Mouse (Mus musculus) gastrocnemius, postnatal 4 days (tissue): Measurements from ENCODE around the gene Nelfb. TPM values are rescaled to one million over a fixed set of nuclear protein-coding genes. Genes with fewer than 3 reads are reported as not detected.

ENCODE experiments used
- DNase-seq, 2 experiments: peaks; one replicate each; pipeline ENCODE4 v3.0.0; 2021 to 2022; ENCODE audit warnings: low spot score in 2 of 2, mixed read lengths in 2 of 2
- total RNA-seq, 2 experiments: library from RNA; stranded (reverse); gene quantifications; 2 replicates each; pipeline ENCODE4 v1.2.3; 2021

Gene Nelfb
- total RNA-seq, 2 experiments from 2014 or later, result 43.4 to 47.7 TPM

DNA sequence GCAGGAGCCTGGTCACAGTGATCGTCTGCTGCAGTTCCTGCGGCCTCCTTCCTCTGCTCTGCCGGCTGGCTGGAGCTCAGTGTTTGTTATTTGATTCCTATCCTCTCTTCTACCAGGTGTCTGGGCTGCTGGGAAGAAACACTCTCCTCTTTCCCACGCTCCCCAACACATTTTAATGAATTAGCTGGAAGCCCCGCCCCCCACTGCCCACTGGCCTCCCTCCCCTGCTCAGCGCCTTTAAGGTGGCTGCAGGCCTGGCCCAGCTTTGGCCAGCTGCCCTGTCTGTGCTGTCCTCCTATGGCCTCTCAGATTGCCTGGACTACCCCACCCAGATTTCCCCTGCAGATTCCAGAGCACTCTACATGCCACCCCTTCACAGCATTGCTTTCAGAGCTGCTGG lies 33.6 kb downstream of the Nelfb start:
- peak in 1 of 2 experiments; percentile 41 for DNase-seq

DNA sequence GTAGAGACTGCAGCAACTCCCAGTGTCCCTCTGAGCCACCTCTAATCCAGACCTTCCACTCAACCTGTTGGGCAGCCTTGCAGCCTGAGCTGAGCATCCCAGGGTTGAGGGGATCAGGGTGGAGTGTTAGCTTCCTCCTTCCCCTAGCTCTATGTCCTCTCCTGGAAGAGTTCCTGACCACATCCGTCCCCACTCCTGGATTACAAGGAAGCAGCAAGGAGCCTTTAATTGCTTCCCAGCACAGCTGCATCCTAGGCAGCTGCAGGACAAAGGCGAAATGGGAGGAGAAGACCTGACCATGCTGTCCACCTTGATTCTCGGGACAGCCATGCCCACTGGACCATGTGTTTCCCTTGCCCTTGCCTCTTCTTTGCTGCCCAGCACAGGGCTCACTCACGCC lies 34.2 kb downstream of the Nelfb start:
- peak in 1 of 2 experiments; percentile 8 for DNase-seq

DNA sequence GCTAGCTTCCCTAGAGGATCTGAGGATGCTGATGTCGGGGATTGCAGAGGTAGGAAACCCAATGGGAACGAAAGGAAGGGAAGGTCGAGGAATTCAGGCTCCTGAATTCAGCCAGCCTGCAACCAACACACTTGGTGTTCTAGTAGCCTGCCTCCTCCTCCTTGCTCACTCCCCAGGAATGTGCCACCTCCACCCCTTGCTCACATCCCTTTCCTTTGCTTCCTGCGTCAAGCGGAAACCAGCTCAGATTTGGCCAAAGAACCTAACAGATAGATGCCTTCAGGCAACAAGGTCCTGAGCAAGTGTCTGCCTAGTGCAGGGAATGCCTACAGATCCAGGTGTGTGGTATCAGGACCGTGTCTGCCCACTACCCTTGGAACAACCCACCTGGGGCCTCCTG lies 34.7 kb downstream of the Nelfb start:
- DNase-seq, result peak in 1 of 2 experiments; percentile 8

DNA sequence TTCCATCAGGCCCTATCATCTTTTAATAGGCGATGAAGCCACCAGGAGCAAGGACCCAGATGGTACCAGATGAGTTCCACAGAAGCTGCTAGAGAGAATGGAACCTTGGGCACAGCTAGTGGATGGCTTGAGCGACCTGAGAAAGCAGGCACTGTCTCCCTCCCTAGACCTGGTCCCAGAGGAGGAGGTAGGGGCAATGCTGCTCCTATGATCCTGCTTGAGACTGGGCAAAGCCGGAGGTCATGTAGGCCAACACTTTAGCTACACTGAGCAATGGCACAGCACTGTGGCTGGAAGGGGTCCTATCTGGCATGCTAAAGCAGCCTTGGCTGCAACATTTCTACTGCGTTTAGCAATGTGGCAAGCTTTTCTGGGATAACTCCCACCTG lies 35.6 kb downstream of the Nelfb start:
- no peak for DNase-seq

DNA sequence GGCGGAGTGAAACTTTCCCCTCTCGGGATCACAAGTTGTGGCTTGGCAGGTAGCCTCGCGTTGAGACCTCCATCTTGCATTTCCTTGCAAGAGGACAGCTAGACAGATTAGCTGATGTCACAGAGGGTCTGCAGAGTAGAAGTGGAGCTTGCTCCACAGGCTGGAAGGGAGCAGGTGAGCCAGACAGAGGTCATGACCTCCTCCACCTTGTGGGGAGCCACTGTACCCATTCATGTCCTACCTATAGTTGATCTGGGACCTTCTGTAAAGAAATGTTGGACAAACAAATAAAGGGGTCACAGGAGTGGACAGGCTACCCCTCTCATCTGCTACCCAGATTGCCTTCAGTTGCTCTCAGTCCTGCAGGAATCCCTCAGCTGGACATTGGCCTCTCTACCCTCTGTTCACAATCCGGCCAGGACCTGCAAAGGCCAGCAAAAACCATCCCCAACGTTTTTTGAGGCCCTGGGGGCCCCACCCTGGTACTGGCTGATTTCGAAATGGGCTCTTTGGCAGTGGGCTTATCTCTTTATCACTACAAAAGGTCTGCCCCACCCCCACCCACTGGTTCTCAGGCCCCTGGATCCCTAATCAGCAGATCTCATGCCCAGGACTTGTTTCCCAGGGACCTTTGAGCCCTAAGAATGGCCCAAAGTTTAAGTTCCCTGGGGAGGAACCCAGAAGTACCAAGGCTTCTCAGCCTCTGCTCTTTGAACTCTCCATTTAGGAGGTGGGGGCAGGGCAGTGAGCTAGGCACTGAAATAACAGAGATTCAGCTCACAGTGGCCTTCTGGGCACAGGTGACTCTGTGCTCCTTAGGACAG lies 36.2 kb downstream of the Nelfb start:
- no peak for DNase-seq

DNA sequence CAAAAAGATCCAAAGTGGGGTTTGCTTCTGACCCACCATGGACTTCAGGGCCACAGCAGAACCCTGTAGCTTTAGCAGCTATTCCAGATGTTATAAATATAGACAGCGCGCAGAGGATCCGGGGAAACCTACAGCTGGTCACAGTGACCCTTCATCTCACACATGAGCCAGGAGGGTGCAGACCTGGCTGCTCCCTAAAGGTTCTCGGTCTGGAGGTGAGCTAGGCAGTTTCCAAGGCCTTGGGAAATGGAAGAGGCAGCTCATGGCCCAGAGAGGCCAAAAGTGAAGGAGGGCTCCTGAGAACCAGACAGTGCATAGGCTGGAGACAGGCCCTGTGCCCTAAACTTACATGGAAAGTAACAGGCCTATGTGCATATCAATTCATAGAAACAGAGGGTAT lies 37.5 kb downstream of the Nelfb start:
- DNase-seq, result no peak

DNA sequence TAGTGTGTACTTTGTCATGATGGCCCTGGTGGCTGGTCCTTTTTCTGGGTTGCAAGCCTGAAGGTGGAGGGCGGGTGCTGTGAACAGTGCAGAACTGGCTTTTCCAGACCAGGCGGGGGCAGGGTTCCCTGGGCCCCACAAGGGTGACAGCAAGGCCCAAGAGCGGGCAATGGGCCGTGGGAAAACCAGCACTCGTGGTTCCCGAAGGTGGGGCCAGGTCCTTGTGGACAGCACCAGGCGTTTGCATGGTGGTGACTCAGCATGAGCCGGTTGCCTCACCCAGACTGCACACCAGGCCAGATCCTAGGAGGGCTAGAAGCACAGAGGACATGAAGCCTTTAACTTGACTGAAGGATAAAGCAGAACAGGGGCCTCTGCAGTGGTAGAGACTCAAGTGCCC lies 38.7 kb downstream of the Nelfb start:
- DNase-seq, result peak in 1 of 2 experiments; percentile 12

DNA sequence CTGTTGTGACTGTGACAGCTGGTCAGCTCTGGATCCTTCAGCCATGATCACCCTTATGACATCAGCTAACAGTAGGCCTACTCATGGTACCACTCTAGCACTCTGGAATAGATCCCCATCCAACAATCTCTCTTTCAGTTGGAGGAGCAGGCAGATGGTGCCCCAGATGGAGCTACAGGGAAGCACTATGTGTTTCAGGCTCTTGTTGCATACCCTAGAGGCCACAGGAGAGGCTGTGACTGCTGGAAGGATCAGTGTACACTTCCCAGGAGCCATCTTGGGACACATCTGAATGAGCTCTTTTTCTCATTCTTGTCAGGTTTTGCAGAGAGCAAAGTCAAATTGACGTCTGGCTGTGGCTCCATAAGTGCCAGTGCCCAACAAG lies 39.5 kb downstream of the Nelfb start:
- DNase-seq, result no peak

DNA sequence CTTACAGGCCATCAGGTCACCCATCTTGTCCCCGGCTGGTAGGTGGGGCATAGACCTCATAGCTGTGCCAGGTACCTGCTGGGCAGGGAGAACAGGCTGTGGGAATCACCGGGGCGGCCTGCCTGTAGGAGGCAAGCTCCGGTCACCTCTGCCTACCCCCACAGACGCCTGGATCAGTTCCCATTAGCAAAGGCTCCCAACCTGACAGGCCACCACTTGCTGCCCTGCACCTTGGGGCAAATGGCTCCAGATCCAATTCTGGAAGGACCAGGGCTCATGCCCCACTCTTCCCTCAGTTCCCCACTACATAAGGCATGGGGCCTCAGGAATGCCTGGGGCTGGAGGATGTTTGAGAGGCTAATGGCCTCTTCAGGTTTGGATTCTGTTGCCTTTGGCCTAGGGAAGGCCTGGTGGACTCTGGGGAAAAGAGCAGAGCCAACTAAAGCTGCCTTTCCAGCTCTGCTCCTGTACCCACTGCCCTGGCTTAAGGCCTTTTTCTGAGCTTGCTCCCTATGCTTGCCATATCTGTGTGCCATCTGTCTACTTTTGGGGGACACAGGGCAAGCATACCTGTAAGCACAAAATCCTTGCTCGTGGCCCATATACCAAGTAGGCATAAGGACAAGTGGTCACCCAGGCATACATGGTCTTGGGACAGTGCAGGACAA lies 40.1 kb downstream of the Nelfb start:
- no peak for DNase-seq

DNA sequence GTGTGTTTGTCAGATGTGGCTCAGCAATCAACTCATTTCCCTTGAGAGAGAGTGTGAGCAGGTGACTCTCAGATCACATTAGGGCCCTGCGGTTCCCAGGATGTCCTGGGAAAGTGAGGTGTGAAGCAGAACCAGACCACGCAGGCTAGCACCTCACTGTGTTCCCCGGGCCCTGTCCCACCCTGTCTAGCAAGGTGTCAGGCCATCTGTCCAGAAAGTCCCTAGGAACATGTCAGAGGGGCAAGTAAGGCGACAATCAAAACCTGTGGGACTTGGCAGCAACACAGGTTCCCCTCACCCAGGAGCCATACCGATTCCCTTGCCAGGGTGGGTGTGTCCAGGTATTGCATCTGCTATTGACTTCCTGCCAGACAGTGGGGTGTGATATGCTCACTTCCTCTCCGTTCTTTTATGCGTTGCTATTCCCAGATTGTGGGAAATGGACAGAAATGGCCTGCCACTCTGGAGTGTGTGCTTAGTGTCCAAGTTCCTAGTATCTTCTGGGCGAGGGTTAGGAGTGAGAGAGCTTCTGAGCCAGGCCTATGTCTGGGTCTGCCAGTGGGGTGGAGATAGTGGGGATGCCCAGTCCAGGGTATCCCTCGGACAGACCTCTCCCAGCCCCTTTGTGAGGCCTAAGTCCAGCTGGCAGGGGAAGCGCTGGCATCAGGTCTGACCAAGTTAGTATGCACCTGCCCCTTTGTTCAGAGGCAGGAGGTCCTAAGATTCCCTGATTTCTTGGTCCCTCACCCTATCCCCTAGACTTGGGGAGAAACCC lies 40.8 kb downstream of the Nelfb start:
- DNase-seq, result no peak

DNA sequence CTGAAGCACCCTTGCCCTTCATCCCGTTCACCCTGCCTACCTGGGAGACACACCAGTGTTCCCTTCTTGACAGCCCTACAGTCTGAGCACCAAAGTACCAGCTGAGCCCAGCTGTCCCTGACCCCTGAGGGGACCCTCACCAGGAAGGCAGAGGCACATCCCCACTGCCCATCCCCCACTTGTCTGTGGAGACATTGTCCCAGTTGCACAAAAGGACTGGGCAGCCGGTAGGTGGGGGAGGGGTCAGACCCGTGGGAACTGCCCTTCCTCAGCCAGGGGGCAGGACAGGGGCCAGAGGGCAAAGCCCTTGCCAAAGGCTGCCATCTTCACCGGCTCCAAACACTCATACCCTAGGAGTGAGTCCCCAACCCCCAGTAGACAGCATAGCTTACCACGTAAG lies 41.5 kb downstream of the Nelfb start:
- DNase-seq, result no peak

DNA sequence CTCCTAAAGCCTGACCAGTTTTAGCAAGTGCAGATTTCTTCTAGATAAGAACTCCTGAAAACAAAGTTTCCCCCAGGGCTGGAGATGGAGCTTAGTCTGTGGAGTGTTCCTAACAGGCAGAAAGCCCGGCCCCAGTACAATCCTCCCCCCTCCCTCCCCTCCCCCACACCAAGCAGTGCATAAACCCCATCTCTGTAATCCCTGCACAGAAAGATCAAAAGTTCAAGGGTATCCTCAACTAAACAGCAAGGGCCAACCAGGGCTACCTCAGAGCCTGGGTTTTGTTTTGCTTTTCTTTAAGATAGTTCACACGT lies 42.7 kb downstream of the Nelfb start:
- DNase-seq, result no peak

DNA sequence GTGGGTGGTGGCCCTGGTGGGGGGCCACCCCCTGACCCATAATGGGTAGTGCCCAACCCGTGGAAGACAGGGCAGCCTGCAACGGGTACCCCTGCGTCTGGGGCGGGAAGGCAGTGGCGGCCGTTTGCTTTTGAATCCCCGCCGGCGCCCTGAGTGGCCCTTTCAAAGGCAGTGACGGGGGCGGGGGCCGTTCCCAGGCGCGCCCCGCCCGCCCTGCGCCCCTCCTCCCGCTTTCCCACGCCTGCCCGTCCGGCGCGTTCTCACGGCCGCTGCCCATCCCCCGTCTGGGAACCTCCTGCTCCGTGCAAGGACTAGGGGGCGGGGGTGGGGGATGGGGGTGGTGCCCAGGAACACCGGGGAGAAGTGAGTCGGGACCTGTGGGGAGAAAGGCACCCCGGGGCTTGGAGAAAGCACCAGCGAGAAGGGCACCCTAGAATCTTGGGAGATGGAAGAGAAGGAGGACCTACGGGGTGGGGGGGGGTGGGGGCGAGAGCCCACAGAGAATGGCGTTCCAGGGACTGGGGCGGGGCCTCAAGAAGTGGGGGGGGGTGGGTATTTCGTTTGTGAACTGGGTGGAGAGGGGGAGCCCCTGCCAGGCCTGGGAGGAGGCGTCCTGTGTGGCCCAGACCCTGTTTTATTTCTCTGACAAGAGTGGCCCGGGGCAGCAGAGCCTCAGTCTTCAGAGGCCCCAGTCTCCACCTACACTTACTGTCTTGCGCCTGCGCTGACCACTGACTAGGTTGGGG lies 43.2 kb downstream of the Nelfb start:
- peak in 1 of 2 experiments; percentile 72 for DNase-seq

DNA sequence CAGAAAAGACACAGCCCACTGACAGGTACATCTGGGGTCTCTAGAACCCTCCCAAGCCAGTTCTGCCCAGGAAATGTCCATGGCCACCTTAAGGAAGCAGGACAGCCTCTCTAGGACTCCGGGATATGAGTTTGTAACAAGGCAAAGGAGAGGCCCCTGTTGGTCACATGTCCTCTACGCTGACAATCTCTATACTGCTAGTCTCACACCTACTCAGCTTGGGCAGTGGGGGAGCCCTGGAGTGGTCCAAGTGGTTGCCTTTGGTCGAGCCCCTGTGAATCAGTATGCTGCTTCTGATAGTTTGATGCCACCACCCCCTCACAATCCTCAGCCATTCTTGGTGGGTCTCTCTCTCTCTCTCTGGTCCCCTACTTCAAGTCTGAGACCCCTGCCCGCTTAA lies 43.8 kb downstream of the Nelfb start:
- no peak for DNase-seq

DNA sequence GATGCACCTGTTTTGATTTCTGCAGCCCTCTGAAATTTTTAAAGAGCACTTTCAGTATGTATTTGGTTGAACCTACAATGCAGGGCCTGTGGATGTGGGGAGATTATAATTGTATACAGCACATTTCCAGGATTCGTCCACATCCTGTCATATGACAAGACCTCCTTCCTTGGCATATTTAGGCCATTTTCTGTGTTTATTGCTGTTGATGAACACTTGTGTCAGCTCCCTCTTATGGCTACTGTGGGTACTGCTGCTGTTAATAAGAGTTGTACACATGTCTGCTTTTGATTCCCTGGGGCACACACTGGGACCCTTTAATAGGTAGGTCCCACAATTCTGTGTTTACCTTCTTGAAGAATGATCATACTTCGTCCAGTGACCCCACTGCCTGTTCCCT lies 53.6 kb downstream of the Nelfb start:
- DNase-seq, result no peak

DNA sequence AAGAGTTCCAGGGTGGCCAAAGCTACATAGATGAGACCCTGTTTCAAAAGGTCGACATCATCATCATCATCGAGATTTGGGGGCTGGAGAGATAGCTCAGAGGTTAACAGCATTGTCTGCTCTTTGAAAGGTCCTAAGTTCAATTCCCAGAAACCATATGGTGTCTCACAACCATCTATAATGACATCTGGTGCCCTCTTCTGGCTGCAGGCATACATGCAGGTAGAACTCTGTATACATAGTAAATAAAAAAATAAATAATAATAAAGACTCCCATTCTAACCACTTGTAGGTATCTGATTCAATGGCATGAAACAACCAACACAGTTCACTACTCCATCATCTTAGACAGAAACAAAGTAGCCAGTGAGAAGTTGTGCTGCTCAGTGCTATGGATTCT lies 54.3 kb downstream of the Nelfb start:
- DNase-seq, result no peak

DNA sequence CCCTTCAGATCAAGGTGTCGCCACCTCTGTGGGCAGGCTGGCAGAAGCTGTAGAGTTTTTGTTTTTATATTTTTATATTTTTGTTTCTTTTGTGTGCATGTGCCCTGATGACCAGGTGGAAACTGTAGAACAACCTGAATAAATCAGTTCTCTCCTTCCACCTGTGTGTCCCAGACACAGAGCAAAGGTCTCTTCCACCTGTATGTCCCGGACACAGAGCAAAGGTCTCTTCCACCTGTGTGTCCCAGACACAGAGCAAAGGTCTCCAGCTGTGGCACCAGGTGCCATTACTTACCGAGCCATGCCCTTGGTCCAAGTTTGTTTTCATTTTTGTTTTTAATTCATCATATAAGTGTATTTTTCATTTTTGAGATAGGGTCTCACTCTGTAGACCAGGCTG lies 55.1 kb downstream of the Nelfb start:
- no peak for DNase-seq

DNA sequence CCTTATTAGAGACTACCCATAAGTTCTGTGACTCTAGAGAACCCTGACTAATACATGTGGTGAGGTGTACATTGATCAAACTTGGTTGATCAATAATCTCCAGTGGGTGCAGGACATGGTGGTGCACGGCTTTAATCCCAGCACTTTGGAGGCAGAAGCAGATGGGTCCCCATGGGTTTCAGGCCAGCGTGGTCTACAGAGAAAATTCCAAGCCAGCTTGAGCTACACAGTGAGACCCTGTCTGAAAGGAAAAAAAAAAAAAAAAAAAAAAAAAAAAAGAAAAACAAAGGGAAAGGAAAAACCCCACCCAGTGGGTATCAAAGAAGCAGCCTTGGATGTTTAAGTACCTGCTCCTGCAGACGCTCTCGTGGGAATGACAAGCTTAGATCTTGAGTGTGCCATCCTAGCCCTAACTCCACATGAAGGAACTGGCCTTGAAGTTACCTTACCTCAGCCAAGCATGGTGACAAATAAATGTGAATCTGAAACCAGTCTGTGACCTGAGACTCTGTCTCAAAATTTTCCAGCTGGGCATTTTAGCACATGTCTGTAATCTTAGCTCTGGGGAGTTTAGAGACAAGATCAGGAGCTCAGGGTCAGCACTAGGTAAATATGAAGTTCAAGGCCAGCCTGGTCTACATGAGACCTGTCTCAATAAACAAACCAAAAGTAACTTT lies 59.9 kb downstream of the Nelfb start:
- DNase-seq, result no peak
